Mouse (Mus musculus) heart, embryonic 10.5 days (tissue): ENCODE results near the gene Mamdc2. TPM values are rescaled to one million over a fixed set of nuclear protein-coding genes. Genes with fewer than 3 reads are reported as not detected.

Experiments used
- DNase-seq: peaks from one replicate; pipeline ENCODE4 v3.0.0-alpha.2; 2017; ENCODE audit warnings: low spot score
- H3K27ac ChIP-seq: fragments of 300-500 bp; sonication (generic); 2 replicates; pipeline ENCODE4 v1.5.1; 2016; ENCODE audit warnings: mild to moderate bottlenecking
- H3K27me3 ChIP-seq: fragments of 300-500 bp; sonication (generic); 2 replicates; pipeline ENCODE4 v1.6.1; 2016; ENCODE audit warnings: mild to moderate bottlenecking; ENCODE audit not compliant: poor library complexity, insufficient read depth, severe bottlenecking
- H3K36me3 ChIP-seq: fragments of 300-500 bp; sonication (generic); 2 replicates; pipeline ENCODE4 v1.6.1; 2016; ENCODE audit warnings: mild to moderate bottlenecking, moderate library complexity
- H3K4me1 ChIP-seq: fragments of 300-500 bp; sonication (generic); 2 replicates; pipeline ENCODE4 v1.6.1; 2016; ENCODE audit warnings: mild to moderate bottlenecking
- H3K4me3 ChIP-seq: fragments of 300-500 bp; sonication (generic); 2 replicates; pipeline ENCODE4 v1.5.1; 2016; ENCODE audit warnings: mild to moderate bottlenecking, moderate library complexity
- H3K9me3 ChIP-seq: fragments of 300-500 bp; sonication (generic); 2 replicates; pipeline ENCODE4 v1.6.1; 2016; ENCODE audit warnings: mild to moderate bottlenecking, moderate library complexity
- WGBS: fragments of 180-500 bp; shearing (Covaris S2); methylation state at CpG from one replicate; pipeline ENCODE4 v1.1.7; 2016; 5-methylcytosine and 5-hydroxymethylcytosine counted together
- polyA plus RNA-seq: library from polyadenylated mRNA; unstranded; fragments of >200 nt; fragmentation: Nextera tagmentation; extraction: Ambion mirVana; gene quantifications from 2 replicates; pipeline ENCODE4 v1.2.1, GENCODE M21; 2016

The Mamdc2 gene
- polyA plus RNA-seq, 1 experiment from 2014 or later = 1.8 TPM

DNA sequence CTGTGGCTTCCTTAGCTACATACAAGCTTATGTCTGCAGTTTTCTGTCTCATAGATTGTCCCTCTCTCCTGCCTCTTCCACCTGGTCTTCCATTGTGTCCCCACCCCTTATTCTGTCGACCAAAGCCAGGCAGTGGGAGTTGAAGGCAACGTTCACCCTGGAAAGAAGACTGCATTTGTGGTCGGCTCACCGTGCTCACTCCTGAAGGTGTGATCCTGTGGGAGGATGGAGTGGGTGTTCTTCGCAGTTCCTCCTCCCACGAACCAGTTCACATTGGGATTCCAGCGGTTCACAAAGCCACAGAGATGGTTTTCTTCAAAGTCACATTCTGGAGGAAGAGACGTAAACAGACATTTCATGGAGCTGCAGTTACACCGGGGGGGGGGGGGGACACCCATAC lies 74.5 kb downstream of the Mamdc2 start:
- Histone ChIP-seq H3K4me3 (no peak overlapping the region), H3K4me1 (no peaks in the 10 kb centered on the region), H3K36me3 (no peaks in the 10 kb centered on the region), H3K27me3 (no peaks in the 10 kb centered on the region), H3K9me3 (no peaks in the 10 kb centered on the region), H3K27ac (no peak overlapping the region)
- 64% methylated on average over 9 of the region's 9 CpGs for WGBS
- no peak for DNase-seq

DNA sequence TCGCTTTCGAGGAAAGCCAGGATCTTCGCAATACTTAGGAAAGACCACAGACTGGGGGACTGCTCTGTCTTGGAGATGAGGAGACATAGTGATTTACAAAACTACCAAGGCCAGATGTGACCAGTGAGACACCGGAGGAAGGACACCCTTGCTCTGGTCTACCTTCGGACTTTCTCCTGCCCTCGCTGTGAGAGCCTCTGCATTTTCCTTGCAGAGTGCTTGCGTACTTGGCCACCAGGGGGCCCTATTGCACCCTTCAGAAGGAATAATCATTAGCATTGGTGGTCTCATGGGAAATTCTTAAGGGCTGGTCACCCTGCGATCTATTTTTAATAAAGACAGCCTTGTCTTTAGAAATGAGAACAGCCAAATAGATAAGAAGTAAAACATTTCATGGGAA lies 75.0 kb downstream of the Mamdc2 start:
- no peaks in the 10 kb centered on the region for H3K4me1 ChIP-seq
- H3K27me3 ChIP-seq = no peaks in the 10 kb centered on the region
- no peak overlapping the region for H3K4me3 ChIP-seq
- H3K9me3 ChIP-seq = no peaks in the 10 kb centered on the region
- H3K36me3 ChIP-seq = no peaks in the 10 kb centered on the region
- 45% methylated on average over 8 of the region's 8 CpGs for WGBS
- H3K27ac ChIP-seq = no peak overlapping the region
- no peak for DNase-seq

DNA sequence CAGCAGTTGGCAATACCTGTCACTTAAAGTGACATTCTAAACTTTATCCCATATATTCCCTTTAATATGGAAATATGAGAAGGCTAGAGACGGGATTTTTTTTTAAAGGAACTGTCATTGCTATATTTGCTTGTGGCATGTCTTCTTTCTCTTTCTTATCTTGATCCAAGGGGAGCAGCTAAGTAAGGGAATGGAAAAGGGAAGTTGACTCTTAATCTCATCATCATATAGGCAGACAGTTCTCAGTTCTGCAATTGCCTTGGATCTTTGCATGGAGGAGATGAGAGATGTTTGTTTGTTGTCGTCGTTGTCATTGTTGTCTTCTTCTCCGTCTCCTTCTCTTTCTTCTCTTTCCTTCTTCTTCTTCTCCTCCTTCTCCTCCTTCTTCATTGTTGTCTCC lies 79.0 kb downstream of the Mamdc2 start:
- H3K4me1 ChIP-seq = no peaks in the 10 kb centered on the region

DNA sequence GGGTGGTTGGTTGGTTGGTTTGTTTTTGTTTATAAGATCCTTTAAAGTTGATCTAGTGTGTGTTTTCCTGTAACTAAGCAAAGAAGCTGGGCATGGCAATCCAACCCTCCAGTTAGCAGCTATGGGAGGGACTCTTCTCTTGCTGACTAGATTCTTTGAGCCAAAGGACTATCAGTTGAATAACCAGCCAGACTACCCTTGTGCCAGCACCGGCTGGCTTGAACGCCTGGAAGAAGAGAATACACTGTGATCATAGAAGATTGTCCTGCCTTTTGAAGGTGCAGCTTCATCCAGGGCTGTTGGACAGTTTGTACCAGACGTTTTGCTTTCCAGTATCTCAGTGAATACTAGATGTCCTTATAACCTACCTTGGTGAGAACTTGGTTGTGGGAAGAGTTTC lies 86.2 kb downstream of the Mamdc2 start:
- no peaks in the 10 kb centered on the region for H3K36me3 ChIP-seq
- no peaks in the 10 kb centered on the region for H3K27me3 ChIP-seq
- no peaks in the 10 kb centered on the region for H3K4me1 ChIP-seq
- 81% methylated on average over 3 of the region's 3 CpGs for WGBS
- H3K4me3 ChIP-seq = no peak overlapping the region
- DNase-seq = no peak
- no peaks in the 10 kb centered on the region for H3K9me3 ChIP-seq
- no peak overlapping the region for H3K27ac ChIP-seq

More for the DNA sequence above, 79.0 kb downstream of the Mamdc2 start:
- Histone ChIP-seq H3K9me3 (no peaks in the 10 kb centered on the region), H3K4me3 (no peak overlapping the region), H3K27me3 (no peaks in the 10 kb centered on the region), H3K27ac (no peak overlapping the region), H3K36me3 (no peaks in the 10 kb centered on the region)
- 89% methylated on average over 4 of the region's 4 CpGs for WGBS
- no peak for DNase-seq

DNA sequence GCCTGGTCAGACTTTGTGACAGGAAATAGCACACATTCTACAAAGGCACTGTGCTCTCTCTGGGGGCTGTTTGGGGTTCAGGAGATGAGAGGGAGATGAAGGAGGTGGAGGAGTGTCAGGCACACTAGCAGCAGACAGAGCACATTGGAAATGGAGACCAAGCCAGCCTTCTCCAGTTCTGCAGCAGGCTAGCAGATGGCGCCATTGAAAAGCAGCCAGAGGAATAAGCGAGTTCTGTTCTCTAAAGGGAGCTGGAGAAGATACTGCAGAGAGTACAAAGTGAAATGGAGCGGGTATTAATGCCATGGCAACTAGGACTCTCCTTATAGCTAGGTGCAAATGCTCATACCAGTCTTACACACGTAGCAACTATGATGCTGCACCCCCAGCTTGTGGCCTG lies 87.1 kb downstream of the Mamdc2 start:
- no peaks in the 10 kb centered on the region for H3K27me3 ChIP-seq
- no peaks in the 10 kb centered on the region for H3K4me1 ChIP-seq
- WGBS = 74% methylated on average over 4 of the region's 4 CpGs
- no peak overlapping the region for H3K4me3 ChIP-seq
- no peaks in the 10 kb centered on the region for H3K9me3 ChIP-seq
- no peaks in the 10 kb centered on the region for H3K36me3 ChIP-seq
- no peak overlapping the region for H3K27ac ChIP-seq
- DNase-seq = no peak

DNA sequence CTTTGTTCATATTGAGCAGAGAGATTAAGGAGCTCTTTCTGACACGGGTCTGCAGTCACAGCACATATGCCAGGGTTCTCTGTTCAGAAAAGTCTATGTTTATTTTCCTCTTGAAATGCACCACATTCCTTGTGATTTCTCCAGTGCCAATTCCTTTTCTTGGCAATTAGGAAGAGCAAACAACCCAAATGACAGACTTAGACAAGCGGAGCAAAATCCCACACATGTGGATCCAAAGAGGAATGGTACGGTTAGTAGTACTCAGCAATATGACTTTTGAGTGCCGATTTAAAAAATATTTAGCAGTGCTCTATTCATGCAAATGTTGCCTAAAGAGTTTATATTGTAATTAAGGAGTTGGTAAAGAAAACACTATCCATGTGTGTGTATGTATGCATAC lies 87.7 kb downstream of the Mamdc2 start:
- no peaks in the 10 kb centered on the region for H3K27me3 ChIP-seq
- WGBS = 82% methylated on average over 4 of the region's 4 CpGs
- no peaks in the 10 kb centered on the region for H3K9me3 ChIP-seq
- no peak for DNase-seq
- no peaks in the 10 kb centered on the region for H3K4me1 ChIP-seq
- no peak overlapping the region for H3K4me3 ChIP-seq
- no peak overlapping the region for H3K27ac ChIP-seq
- no peaks in the 10 kb centered on the region for H3K36me3 ChIP-seq

DNA sequence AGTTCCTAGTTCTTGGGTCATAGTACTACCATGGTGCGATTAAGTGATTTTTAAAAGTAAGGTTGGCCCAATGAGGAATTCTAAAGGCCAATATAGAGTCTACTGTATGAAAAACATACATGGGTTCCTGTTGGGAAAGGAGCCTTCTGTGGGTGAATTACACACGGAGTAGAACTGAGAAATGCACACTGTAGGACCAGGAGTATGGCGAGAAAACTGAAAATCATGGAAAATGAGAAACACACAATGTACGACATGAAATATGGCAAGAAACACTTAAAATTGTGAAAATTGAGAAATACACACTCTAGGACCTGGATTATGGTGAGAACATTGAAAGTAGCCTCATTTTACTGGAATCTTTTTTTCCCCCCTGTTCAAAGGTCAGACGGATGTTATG lies 91.0 kb downstream of the Mamdc2 start:
- Histone ChIP-seq H3K36me3 (no peaks in the 10 kb centered on the region), H3K9me3 (no peaks in the 10 kb centered on the region), H3K27ac (no peak overlapping the region), H3K27me3 (no peaks in the 10 kb centered on the region), H3K4me1 (peaks cover 13% of the 10 kb centered on the region), H3K4me3 (no peak overlapping the region)
- 83% methylated on average over 5 of the region's 5 CpGs for WGBS
- no peak for DNase-seq

DNA sequence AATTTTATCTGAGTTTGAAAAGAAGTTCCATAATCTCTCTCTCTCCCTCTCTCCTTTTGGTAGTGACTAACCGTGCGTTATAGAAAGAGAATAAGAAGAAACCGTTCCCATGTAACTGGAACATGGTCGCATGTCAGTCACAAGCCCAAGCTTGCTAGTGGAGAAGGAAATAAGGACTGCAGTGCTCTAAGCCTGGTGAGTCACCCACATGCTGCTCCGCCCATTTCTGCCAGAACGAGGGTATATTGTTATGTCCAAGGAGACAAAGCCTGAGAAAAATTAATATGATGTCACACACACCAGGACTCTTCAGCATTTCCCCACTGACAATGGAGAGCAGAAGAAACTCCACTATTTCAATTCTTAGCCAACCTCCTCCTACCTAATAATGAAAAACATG lies 93.5 kb downstream of the Mamdc2 start:
- peaks cover 13% of the 10 kb centered on the region for H3K4me1 ChIP-seq
- H3K27ac ChIP-seq = no peak overlapping the region
- 72% methylated on average over 6 of the region's 6 CpGs for WGBS
- no peak overlapping the region for H3K4me3 ChIP-seq
- no peaks in the 10 kb centered on the region for H3K9me3 ChIP-seq
- no peak for DNase-seq
- H3K27me3 ChIP-seq = no peaks in the 10 kb centered on the region
- H3K36me3 ChIP-seq = no peaks in the 10 kb centered on the region

DNA sequence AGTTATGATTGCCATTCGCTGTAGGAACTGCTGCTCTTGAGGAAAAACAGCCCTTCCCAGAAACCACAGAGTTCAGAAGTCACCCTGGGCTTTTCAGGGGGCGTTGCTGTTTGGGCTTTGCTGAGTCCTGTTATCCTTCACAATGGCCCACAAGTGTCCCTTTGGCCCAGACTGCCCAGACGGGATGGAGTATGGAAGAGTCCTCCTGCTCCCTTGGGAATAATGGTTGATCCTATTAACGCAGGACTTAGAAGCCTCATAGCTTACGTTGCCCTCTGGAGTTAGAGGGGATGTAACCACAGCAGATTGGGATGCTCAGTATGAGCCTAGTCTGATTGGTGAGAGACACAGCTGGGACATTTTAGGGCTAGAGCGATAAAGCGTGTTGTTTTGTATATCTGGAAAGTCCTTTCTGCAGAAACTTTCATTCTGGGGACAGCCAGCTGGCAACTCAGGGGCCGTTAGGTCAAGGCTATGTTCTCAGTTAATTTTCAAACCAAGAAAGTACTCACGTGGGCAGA lies 94.3 kb downstream of the Mamdc2 start:
- Histone ChIP-seq H3K27me3 (no peaks in the 10 kb centered on the region), H3K4me1 (peaks cover 13% of the 10 kb centered on the region), H3K9me3 (no peaks in the 10 kb centered on the region), H3K27ac (peak overlapping the region; percentile 47; the same call in 1 of the 2 replicates), H3K36me3 (no peaks in the 10 kb centered on the region), H3K4me3 (no peak overlapping the region)
- no peak for DNase-seq
- WGBS = 46% methylated on average over 9 of the region's 9 CpGs

DNA sequence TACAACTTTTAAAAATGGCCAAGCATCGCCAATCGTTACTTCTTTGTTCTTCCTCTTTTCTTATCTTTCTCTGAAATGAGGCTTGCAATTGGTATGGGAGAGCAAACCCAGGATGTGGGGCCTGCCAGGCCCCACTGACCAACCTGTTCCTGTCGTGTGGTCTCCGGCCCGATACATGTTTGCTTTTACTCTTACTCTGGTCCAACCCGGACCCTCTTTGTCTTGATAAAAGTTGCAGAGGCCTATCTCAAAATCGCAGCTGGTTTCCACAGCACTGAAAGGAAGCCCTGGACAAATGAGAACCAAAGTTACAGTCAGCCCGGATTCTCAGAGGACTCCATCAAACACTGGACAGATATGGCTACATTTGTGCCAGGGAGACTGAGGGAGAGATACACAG lies 95.1 kb downstream of the Mamdc2 start:
- WGBS = 35% methylated on average over 8 of the region's 8 CpGs
- DNase-seq = no peak

DNA sequence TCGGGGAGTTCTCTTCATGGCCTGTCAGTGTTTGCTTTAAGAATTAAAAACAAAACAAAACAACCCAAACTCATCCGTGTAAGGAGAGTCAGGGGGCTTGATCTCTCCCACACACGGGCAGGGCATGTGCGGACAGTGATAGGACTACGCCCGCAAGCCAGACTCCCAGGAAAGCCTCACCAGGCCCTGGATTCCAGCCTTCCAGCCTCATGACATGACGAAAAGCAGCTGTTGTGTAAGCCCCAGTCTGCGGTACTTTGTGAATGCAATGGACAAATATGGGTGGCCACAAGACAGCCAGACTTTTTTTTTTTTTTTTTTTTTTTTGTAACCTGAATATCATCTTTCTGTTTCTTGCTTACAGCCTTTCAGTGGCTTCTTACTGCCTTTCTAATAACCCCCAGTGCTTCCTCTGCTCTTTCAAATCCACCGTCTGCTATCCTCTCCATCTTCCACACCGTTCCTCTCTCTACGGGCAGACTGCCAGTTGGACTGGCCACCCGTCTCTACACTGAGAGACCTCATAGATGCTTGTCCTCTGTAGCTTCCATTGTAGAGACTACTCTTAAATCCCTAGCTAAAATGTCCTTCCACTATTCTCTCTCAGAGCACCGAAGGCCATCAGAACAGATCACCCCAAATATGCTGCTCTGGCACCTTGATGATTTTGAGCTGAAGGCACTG lies 96.3 kb downstream of the Mamdc2 start:
- no peak for DNase-seq
- Histone ChIP-seq H3K9me3 (no peaks in the 10 kb centered on the region), H3K27me3 (no peaks in the 10 kb centered on the region), H3K4me1 (peaks cover 13% of the 10 kb centered on the region), H3K36me3 (no peaks in the 10 kb centered on the region), H3K27ac (no peak overlapping the region), H3K4me3 (no peak overlapping the region)
- 63% methylated on average over 13 of the region's 13 CpGs for WGBS

More for the DNA sequence above, 95.1 kb downstream of the Mamdc2 start:
- peaks cover 13% of the 10 kb centered on the region for H3K4me1 ChIP-seq
- H3K36me3 ChIP-seq = no peaks in the 10 kb centered on the region
- H3K27me3 ChIP-seq = no peaks in the 10 kb centered on the region
- no peak overlapping the region for H3K27ac ChIP-seq
- H3K4me3 ChIP-seq = no peak overlapping the region
- H3K9me3 ChIP-seq = no peaks in the 10 kb centered on the region

DNA sequence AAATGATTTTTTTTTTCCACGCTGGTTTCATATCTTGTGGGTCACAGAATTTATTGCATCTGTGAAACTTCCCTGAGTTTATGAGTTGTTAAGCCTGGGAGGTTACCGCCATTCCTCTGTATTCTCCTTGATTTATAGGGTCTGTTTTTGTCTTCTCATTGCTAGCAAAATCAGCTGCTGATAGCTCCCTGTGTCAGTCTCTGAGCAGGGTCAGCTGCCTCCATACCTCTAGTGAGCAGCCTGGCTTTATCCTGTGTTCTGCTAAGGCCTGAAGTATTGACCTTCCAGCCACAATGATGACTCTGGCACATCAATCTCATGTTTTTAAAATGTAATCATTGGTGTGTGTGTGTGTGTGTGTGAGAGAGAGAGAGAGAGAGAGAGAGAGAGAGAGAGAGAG lies 98.3 kb downstream of the Mamdc2 start:
- DNase-seq = no peak
- H3K27ac ChIP-seq = no peak overlapping the region
- no peaks in the 10 kb centered on the region for H3K27me3 ChIP-seq
- no peaks in the 10 kb centered on the region for H3K36me3 ChIP-seq
- H3K9me3 ChIP-seq = no peaks in the 10 kb centered on the region
- H3K4me3 ChIP-seq = no peak overlapping the region
- H3K4me1 ChIP-seq = peaks cover 13% of the 10 kb centered on the region
- 81% methylated on average over 2 of the region's 2 CpGs for WGBS

DNA sequence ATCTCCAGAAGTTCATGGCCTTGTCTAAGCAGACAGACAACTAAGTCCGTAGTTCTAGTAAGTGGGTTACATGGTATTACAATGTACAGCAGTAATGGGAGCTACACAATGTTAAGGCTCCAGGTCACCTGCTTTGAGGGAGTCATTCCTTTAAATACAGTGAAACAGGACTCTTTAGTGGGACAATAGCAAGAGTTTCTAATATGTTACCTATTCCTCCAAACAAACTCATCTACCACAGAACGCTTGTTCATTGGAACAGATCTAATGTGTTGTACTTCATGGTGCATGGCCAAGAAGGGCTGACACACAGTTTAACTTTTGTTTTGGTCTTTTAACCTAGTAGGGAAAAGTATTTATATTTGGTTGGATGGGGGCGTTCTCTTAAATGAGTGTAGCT lies 105.5 kb downstream of the Mamdc2 start:
- no peak for DNase-seq
- Histone ChIP-seq H3K27ac (no peak overlapping the region), H3K4me1 (no peaks in the 10 kb centered on the region), H3K27me3 (no peaks in the 10 kb centered on the region), H3K4me3 (no peak overlapping the region), H3K9me3 (no peaks in the 10 kb centered on the region), H3K36me3 (no peaks in the 10 kb centered on the region)
- WGBS = 88% methylated on average over 3 of the region's 3 CpGs

DNA sequence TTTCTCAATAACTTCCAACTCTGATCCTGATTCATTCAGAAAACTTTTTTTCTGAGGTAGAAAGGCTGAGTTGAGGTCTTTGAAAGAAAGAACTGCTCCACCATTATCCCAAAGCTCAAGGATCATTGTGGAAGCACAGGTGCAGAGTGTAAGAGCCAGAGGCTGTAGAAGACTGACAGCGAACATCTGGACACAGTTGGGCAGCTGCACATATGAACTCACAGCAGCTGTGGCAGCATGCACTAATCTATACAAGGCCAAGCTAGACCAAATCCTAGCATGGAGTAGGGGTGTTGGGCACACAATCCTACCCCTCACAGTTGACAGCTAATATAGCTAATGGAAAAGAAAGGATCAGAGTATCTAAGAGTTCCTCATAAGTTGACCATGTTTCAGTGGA lies 115.4 kb downstream of the Mamdc2 start:
- no peaks in the 10 kb centered on the region for H3K36me3 ChIP-seq
- no peaks in the 10 kb centered on the region for H3K27me3 ChIP-seq
- H3K27ac ChIP-seq = no peak overlapping the region
- 85% methylated on average over 1 of the region's 1 CpGs for WGBS
- no peak overlapping the region for H3K4me3 ChIP-seq
- H3K9me3 ChIP-seq = no peaks in the 10 kb centered on the region
- DNase-seq = no peak
- no peaks in the 10 kb centered on the region for H3K4me1 ChIP-seq
